Mouse (Mus musculus) WW6 (cell line): ENCODE results near the gene Lrrc74a.

Experiments
- DNase-seq: peaks from one replicate; pipeline ENCODE4 v3.0.0-alpha.2; 2013; ENCODE audit warnings: low read depth, low spot score

Lrrc74a gene

GRCm38 (mm10) chr12:86786149-86787019 lies 52.2 kb downstream of the Lrrc74a start:
- no peak for DNase-seq

DNA sequence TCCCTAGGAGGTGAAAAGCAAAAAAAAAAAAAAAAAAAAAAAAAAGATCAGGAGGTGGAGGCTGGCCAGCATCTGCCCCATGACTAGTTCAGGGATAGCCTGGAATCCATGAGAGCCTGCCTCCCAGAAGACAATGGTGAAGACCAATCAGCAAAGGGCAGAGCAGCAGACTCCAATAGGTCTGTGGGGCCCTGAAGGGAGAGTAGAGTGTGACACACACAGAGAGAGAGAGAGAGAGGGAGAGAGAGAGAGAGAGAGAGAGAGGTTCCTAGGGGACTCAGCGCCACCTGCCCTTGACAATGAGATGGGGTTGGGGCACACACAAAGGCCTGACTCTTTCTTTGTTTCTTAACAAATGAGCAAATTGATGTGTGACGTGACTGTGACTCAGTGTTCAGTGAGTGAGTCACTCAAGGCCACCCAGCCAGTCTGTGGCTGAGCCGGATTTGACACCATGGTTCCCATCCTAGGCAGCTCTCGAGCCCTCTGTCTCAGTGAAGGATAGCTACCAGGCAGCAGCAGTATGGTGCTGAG lies 52.9 kb downstream of the Lrrc74a start:
- no peak for DNase-seq

DNA sequence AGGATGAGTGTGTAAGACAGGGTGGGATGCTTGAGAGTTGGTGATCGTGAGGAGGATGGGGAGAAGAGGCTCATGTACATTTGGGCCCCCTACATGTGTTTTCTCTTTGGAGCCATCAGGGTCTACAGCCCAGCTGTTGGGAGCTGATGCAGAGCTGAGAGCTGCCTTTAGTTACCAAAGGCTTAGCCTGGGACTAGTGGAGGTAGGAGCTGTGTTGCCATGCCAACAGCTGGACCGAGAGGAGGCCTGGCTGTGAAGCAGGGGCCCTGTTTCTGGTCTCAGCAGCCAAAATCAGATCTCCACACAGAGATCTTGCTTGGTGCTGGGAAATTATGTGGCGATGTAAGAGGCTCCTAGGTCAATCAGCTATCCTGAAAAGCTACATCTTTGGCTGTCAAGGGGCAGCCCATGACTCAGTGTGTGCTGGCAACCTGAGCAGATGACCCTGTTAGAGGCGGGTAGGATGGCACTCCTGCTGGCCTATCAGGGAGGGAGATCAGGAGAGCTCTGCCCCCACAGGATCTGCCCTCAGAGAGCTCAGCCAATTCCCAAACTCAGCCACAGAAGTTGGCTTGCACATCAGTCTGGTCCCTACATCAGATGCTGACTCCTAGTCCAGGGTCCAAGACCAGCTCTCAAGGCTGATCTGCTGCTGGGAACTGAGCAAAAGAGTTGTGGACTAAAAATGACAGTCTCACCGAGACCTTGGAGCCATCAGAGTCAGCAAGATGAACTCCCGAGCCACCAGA lies 56.1 kb downstream of the Lrrc74a start:
- DNase-seq, result no peak

- DNase-seq, result no peak
Measured at GRCm38 (mm10) chr12:86790849-86791127, 56.6 kb downstream of the Lrrc74a start.

DNA sequence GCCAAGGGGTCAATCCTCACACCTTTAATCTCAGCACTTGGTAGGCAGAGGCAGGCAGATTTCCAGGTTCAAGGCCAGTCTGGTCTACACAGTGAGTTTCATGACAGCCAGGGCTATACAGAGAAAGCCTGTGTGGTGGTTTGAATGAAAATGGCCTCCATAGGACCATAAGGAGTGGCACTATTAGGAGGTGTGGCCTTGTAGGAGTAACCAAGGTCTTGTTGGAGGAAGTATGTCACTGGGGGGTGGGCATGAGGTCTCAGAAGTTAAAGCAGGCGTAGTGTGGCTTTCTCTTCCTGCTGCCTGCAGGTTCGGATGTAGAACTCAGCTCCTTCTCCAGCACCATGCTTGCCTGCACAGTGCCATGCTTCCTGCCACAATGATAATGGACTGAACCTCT lies 57.8 kb downstream of the Lrrc74a start:
- no peak for DNase-seq

DNA sequence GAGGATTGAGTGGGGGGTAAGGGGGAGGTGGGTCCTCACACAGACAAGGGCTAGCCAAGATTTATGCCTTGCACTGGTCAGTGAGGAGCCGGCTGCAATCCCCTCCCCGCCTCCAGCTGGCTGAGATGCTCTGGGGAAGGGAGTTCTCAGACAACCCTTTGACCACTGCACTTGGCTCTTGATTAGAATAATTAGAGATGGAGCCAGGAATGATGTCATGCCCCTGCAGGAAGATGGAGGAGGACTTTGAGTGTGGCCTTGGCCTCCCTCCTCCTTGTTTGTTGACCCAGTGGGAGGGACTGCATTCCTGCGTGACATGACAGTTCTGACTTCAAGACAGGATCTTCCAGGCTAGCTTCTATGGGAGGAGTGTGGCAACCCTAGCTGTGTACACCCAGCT lies 59.7 kb downstream of the Lrrc74a start:
- no peak for DNase-seq

- no peak for DNase-seq
Measured at GRCm38 (mm10) chr12:86794331-86794730, 60.2 kb downstream of the Lrrc74a start.

DNA sequence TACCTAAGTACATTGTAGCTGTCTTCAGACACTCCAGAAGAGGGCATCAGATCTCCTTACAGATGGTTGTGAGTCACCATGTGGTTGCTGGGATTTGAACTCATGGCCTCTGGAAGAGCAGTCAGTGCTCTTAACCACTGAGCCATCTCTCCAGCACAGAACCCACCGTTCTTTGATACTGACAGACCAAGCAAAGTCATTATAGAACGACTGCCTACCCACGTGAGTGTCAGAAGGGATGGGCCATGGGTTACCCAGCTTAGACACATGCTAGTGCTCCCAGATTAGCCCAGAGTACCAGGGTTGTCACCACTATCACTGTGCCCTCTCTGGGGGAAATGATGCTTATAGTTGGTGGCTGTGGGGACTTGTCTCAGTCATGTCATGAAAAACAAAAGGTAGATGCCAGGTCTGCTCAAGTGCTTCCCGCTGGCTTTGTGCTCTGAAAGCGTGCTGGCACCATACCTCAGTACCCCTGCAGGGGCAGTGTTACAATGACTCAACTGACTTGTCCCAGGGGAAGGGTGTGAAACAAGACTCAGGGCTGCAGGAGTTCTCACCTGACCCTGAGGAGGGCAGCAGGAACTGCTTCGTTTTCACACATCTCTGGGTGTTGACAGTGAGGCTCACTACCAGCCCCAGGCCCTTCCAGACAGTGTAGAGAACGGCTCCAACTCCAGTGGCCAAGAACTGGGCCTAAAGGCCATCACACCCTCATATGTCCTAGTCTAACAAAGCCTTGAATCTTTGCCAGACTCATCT lies 61.1 kb downstream of the Lrrc74a start:
- no peak for DNase-seq

GRCm38 (mm10) chr12:86795838-86796232 lies 61.7 kb downstream of the Lrrc74a start:
- no peak for DNase-seq

GRCm38 (mm10) chr12:86796351-86796750 lies 62.2 kb downstream of the Lrrc74a start:
- DNase-seq, result no peak

GRCm38 (mm10) chr12:86797771-86798170 lies 63.6 kb downstream of the Lrrc74a start:
- no peak for DNase-seq

- DNase-seq, result peak; percentile 78
Measured at GRCm38 (mm10) chr12:86798773-86799540, 64.8 kb downstream of the Lrrc74a start.

DNA sequence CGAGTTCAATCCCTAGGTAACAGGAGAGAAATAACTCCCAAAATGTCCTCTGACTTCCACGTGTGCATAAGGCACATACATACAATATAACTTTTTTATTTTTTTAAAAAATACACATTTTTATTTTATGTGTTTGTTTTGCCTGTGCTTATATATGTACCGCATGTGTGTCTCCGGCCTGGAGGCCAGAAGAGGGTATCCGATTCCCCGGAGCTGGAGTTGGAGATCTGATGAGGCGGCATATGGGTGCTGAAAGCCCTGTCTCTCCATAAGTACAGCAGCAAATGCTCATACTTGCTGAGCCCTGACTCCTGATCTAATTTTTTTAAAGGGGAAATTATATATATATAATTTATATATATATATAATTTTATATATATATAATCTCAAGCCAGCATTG lies 65.6 kb downstream of the Lrrc74a start:
- DNase-seq, result no peak

- DNase-seq, result no peak
Measured at GRCm38 (mm10) chr12:86800336-86800735, 66.2 kb downstream of the Lrrc74a start.

GRCm38 (mm10) chr12:86800765-86801147 lies 66.6 kb downstream of the Lrrc74a start:
- no peak for DNase-seq

- no peak for DNase-seq
Measured at GRCm38 (mm10) chr12:86801148-86802004, 67.2 kb downstream of the Lrrc74a start.

DNA sequence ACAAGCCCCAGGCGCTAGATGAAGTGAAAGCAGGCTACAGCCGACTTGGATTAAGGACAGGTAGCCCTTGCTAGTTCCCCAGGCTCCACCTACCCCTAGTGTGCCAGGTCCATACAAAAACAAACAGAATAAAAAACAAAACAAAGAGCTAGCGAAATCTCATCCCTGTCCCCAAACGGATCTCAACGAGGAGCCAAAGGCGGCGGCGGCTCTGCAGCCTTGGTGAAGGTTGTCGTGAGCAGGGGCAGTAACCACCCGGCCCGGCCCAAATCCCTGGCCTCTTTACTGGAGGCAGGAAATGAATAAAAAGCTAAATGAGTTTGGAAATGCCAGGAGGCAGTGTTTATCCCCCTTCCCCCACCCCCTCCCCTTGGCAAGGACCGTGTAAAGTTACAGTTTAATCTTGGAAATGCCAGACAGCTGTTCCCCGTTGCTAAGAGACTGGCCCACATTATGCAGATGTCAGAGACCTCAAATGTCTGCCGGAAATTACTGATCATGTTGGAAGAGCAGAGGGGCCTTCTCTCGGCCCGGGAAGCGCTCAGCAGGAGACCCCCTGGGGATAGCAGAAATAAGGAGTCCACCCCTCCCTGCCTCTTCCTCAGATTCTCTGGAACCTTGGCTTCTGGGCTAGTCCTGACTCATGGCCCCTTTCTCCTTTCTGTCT lies 68.0 kb downstream of the Lrrc74a start:
- no peak for DNase-seq

GRCm38 (mm10) chr12:86802899-86803298 lies 68.7 kb downstream of the Lrrc74a start:
- DNase-seq, result no peak

DNA sequence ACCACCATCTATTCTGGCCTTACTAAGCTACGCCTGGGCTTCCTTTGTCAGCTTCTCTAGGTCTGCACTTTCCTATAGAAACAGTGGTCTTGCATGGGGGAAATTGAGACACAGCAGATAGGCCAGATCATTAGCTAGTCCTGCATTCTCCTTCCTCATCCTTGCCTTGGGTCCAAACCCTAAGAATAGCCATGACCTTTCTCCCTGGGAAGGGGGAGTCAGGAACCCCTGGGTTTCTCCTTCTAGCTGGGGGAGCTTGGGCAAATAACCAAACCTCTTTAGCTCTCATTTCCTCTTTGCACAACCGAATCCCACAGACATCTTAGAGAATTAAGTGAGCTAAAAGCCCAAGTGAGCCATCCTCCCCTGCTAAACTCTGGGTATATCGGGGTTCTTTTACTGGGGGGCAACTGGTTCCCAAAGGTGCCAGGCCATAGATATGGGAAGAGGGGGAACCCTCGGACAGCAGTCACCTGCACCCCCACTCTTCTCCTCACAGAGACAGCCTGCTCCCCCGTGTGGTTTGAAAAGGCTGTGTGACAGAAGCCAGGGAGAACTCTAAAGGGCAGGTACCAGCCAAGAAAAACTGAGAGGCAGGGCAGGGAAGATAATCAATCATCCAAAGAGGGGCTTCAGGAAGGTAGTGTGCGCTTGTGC lies 69.6 kb downstream of the Lrrc74a start:
- DNase-seq, result no peak
